Mouse (Mus musculus) MEL (cell line): ENCODE results near the gene Cacnb3.

Source experiments
- CTCF ChIP-seq, 3 experiments: IDR thresholded peaks in 2 of 3; conservative IDR thresholded peaks in 1 of 3; 2 replicates each; pipeline ENCODE4 v1.5.1; 2011 to 2012; ENCODE audit warnings: low read length in 3 of 3, low read depth in 2 of 3, mild to moderate bottlenecking in 2 of 3, improper control_type of control experiment in 1 of 3, inconsistent platforms in 1 of 3, mixed read lengths in 1 of 3, moderate library complexity in 1 of 3; ENCODE audit not compliant: control insufficient read depth in 1 of 3, insufficient read depth in 1 of 3, poor library complexity in 1 of 3, severe bottlenecking in 1 of 3
- GABPA ChIP-seq: IDR thresholded peaks from 2 replicates; pipeline ENCODE4 v1.6.1; 2012; ENCODE audit warnings: low read depth, mild to moderate bottlenecking, inconsistent platforms, low read length, improper control_type of control experiment, moderate library complexity
- POLR2A ChIP-seq, 2 experiments: IDR thresholded peaks; 2 replicates each; pipeline ENCODE4 v1.6.1; 2011 to 2012; ENCODE audit warnings: low read length in 2 of 2, mild to moderate bottlenecking in 2 of 2, control low read depth in 1 of 2, improper control_type of control experiment in 1 of 2, low read depth in 1 of 2, moderate library complexity in 1 of 2; ENCODE audit not compliant: control insufficient read depth in 1 of 2, insufficient read depth in 1 of 2, poor library complexity in 1 of 2
- ZNF384 ChIP-seq: IDR thresholded peaks from 2 replicates; pipeline ENCODE4 v1.6.1; 2012; ENCODE audit warnings: low read depth, mild to moderate bottlenecking, inconsistent platforms, low read length, improper control_type of control experiment

- TF ChIP-seq POLR2A (IDR thresholded peaks at IDR 0.05; ENCODE audit: control insufficient read depth in 1 of 2, insufficient read depth in 1 of 2, low read depth in 1 of 2, low read length in 2 of 2, poor library complexity in 1 of 2), result no peak
- TF ChIP-seq CTCF (IDR thresholded peaks at IDR 0.05 in 2 of 3, conservative IDR thresholded peaks at IDR 0.05 in 1 of 3; ENCODE audit: control insufficient read depth in 1 of 3, insufficient read depth in 1 of 3, low read depth in 2 of 3, low read length in 3 of 3, poor library complexity in 1 of 3, severe bottlenecking in 1 of 3), result no peak
- TF ChIP-seq GABPA, result no peak
- TF ChIP-seq ZNF384, result no peak
Observed at GRCm38 (mm10) chr15:98673732-98674131, 43.1 kb downstream of the Cacnb3 start.
